Mouse (Mus musculus): ENCODE data around the gene Cog8. TPM values are rescaled to one million over a fixed set of nuclear protein-coding genes. Genes with fewer than 3 reads are reported as not detected.

Cog8 gene
- polyA plus RNA-seq (2015; fragmentation: Nextera tagmentation; extraction: Ambion mirVana): 24.8 and 25.9 TPM in 2 replicates

GRCm38 (mm10) chr8:107056076-107056972 is at the start of gene Cog8, which contains the start of gene Nip7:
Cog8 (minus strand) TSS chr8:107056689.
Nip7 (plus strand) TSS chr8:107056877.
- peak within 1 kb of the TSS; percentile 96 for H3K9ac ChIP-seq
- H3K4me2 ChIP-seq: peak within 1 kb of the TSS; percentile 98
- under 1% methylated on average over 88 of the region's 88 CpGs for WGBS

GRCm38 (mm10) chr8:107104547-107104946 is 48.1 kb upstream of the Cog8 start:
- Histone ChIP-seq H3K27me3 (replicated peaks) (no peaks in the 10 kb centered on the region), H3K4me2 (no peak overlapping the region), H3K4me3 (no peak overlapping the region), H3K9ac (no peak overlapping the region), H3K4me1 (no peaks in the 10 kb centered on the region), H3K9me3 (no peaks in the 10 kb centered on the region), H3K27ac (replicated peaks) (no peak overlapping the region), H3K36me3 (no peaks in the 10 kb centered on the region)
- ATAC-seq (ENCODE audit: extremely low read depth, insufficient number of reproducible peaks, low FRiP score, low TSS enrichment): no peak
- 13% methylated on average over 4 of the region's 4 CpGs for WGBS

More at GRCm38 (mm10) chr8:107056076-107056972, at the start of gene Cog8, which contains the start of gene Nip7:
- Histone ChIP-seq H3K27ac (replicated peaks) (peak within 1 kb of the TSS; percentile 76), H3K4me3 (peak within 1 kb of the TSS; percentile 100), H3K9me3 (no peaks in the 10 kb centered on the region), H3K36me3 (peaks cover 63% of the 10 kb centered on the region), H3K4me1 (peaks cover 21% of the 10 kb centered on the region), H3K27me3 (replicated peaks) (no peaks in the 10 kb centered on the region)
- ATAC-seq (ENCODE audit: extremely low read depth, insufficient number of reproducible peaks, low FRiP score, low TSS enrichment): peak; percentile 90

GRCm38 (mm10) chr8:107100635-107101034 is 44.1 kb upstream of the Cog8 start:
- 78% methylated on average over 2 of the region's 2 CpGs for WGBS
- no peak overlapping the region for H3K4me2 ChIP-seq
- no peaks in the 10 kb centered on the region for H3K9me3 ChIP-seq
- H3K4me3 ChIP-seq: no peak overlapping the region
- no peaks in the 10 kb centered on the region for H3K36me3 ChIP-seq
- no peaks in the 10 kb centered on the region for H3K27me3 ChIP-seq (replicated peaks)
- H3K4me1 ChIP-seq: peaks cover 4% of the 10 kb centered on the region
- ATAC-seq (ENCODE audit: extremely low read depth, insufficient number of reproducible peaks, low FRiP score, low TSS enrichment): no peak
- no peak overlapping the region for H3K27ac ChIP-seq (replicated peaks)
- H3K9ac ChIP-seq: no peak overlapping the region

- ATAC-seq (ENCODE audit: extremely low read depth, insufficient number of reproducible peaks, low FRiP score, low TSS enrichment): peak; percentile 89
- WGBS: 3% methylated on average over 39 of the region's 39 CpGs
- H3K4me1 ChIP-seq: peaks cover 24% of the 10 kb centered on the region
- H3K27ac ChIP-seq (replicated peaks): peak within 1 kb of the TSS; percentile 92
- H3K4me3 ChIP-seq: peak within 1 kb of the TSS; percentile 95
- H3K27me3 ChIP-seq (replicated peaks): no peaks in the 10 kb centered on the region
- H3K4me2 ChIP-seq: peak within 1 kb of the TSS; percentile 74
- H3K9me3 ChIP-seq: no peaks in the 10 kb centered on the region
- H3K36me3 ChIP-seq: peaks cover 29% of the 10 kb centered on the region
- peak within 1 kb of the TSS; percentile 96 for H3K9ac ChIP-seq
Observed at GRCm38 (mm10) chr8:107096366-107097036, 40.0 kb upstream of the Cog8 start, which contains the start of gene Terf2. Terf2 (minus strand) TSS chr8:107096547.

GRCm38 (mm10) chr8:107095717-107096365 is 39.4 kb upstream of the Cog8 start:
- Histone ChIP-seq H3K4me1 (peaks cover 24% of the 10 kb centered on the region), H3K27me3 (replicated peaks) (no peaks in the 10 kb centered on the region), H3K9ac (peak overlapping the region; percentile 96), H3K27ac (replicated peaks) (peak overlapping the region; percentile 92), H3K4me2 (peak overlapping the region; percentile 74), H3K36me3 (peaks cover 36% of the 10 kb centered on the region), H3K4me3 (peak overlapping the region; percentile 95), H3K9me3 (no peaks in the 10 kb centered on the region)
- peak; percentile 66 for ATAC-seq (ENCODE audit: extremely low read depth, insufficient number of reproducible peaks, low FRiP score, low TSS enrichment)
- under 1% methylated on average over 51 of the region's 53 CpGs for WGBS

- Histone ChIP-seq H3K9me3 (no peaks in the 10 kb centered on the region), H3K4me1 (peaks cover 19% of the 10 kb centered on the region), H3K27me3 (replicated peaks) (no peaks in the 10 kb centered on the region), H3K27ac (replicated peaks) (no peak overlapping the region), H3K4me2 (no peak overlapping the region), H3K4me3 (no peak overlapping the region), H3K9ac (no peak overlapping the region), H3K36me3 (peaks cover 83% of the 10 kb centered on the region)
- no peak for ATAC-seq (ENCODE audit: extremely low read depth, insufficient number of reproducible peaks, low FRiP score, low TSS enrichment)
- 95% methylated on average over 7 of the region's 7 CpGs for WGBS
Observed at GRCm38 (mm10) chr8:107090531-107090930, 34.0 kb upstream of the Cog8 start.

GRCm38 (mm10) chr8:107088526-107089063 is 32.1 kb upstream of the Cog8 start:
- no peak overlapping the region for H3K27ac ChIP-seq (replicated peaks)
- peaks cover 88% of the 10 kb centered on the region for H3K36me3 ChIP-seq
- WGBS: 94% methylated on average over 5 of the region's 5 CpGs
- no peak overlapping the region for H3K9ac ChIP-seq
- no peak for ATAC-seq (ENCODE audit: extremely low read depth, insufficient number of reproducible peaks, low FRiP score, low TSS enrichment)
- H3K27me3 ChIP-seq (replicated peaks): no peaks in the 10 kb centered on the region
- H3K4me2 ChIP-seq: no peak overlapping the region
- H3K4me1 ChIP-seq: no peaks in the 10 kb centered on the region
- no peaks in the 10 kb centered on the region for H3K9me3 ChIP-seq
- H3K4me3 ChIP-seq: no peak overlapping the region

- no peak overlapping the region for H3K27ac ChIP-seq (replicated peaks)
- no peak for ATAC-seq (ENCODE audit: extremely low read depth, insufficient number of reproducible peaks, low FRiP score, low TSS enrichment)
- no peak overlapping the region for H3K4me2 ChIP-seq
- H3K9ac ChIP-seq: no peak overlapping the region
- no peaks in the 10 kb centered on the region for H3K9me3 ChIP-seq
- H3K27me3 ChIP-seq (replicated peaks): no peaks in the 10 kb centered on the region
- H3K4me1 ChIP-seq: no peaks in the 10 kb centered on the region
- no peak overlapping the region for H3K4me3 ChIP-seq
- peaks cover 90% of the 10 kb centered on the region for H3K36me3 ChIP-seq
- 96% methylated on average over 5 of the region's 5 CpGs for WGBS
Observed at GRCm38 (mm10) chr8:107086018-107086417, 29.5 kb upstream of the Cog8 start.

- Histone ChIP-seq H3K9me3 (no peaks in the 10 kb centered on the region), H3K4me3 (no peak overlapping the region), H3K27ac (replicated peaks) (no peak overlapping the region), H3K9ac (no peak overlapping the region), H3K4me2 (no peak overlapping the region), H3K4me1 (no peaks in the 10 kb centered on the region), H3K27me3 (replicated peaks) (no peaks in the 10 kb centered on the region), H3K36me3 (peaks cover 90% of the 10 kb centered on the region)
- WGBS: 92% methylated on average over 17 of the region's 17 CpGs
- ATAC-seq (ENCODE audit: extremely low read depth, insufficient number of reproducible peaks, low FRiP score, low TSS enrichment): no peak
Observed at GRCm38 (mm10) chr8:107085358-107085757, 28.9 kb upstream of the Cog8 start.

- H3K27ac ChIP-seq (replicated peaks): no peak overlapping the region
- H3K4me1 ChIP-seq: peaks cover 6% of the 10 kb centered on the region; the same call in 1 of the 2 replicates
- H3K27me3 ChIP-seq (replicated peaks): no peaks in the 10 kb centered on the region
- 77% methylated on average over 7 of the region's 7 CpGs for WGBS
- H3K4me2 ChIP-seq: no peak overlapping the region
- H3K9ac ChIP-seq: no peak overlapping the region
- no peaks in the 10 kb centered on the region for H3K9me3 ChIP-seq
- no peak for ATAC-seq (ENCODE audit: extremely low read depth, insufficient number of reproducible peaks, low FRiP score, low TSS enrichment)
- H3K36me3 ChIP-seq: peaks cover 93% of the 10 kb centered on the region
- H3K4me3 ChIP-seq: no peak overlapping the region
Observed at GRCm38 (mm10) chr8:107076239-107076888, 19.9 kb upstream of the Cog8 start.
